Mouse (Mus musculus) brain, embryonic 14.5 days (tissue): ENCODE measurements around the gene Pknox2.

ENCODE experiments used
- CTCF ChIP-seq: fragments of 200-500 bp; IDR thresholded peaks from 2 replicates; pipeline ENCODE4 v1.5.1; 2012; ENCODE audit warnings: inconsistent platforms, mild to moderate bottlenecking, moderate library complexity, borderline replicate concordance; ENCODE audit not compliant: insufficient read depth, insufficient read length; ENCODE audit errors: extremely low read depth
- POLR2A ChIP-seq: fragments of 200-500 bp; IDR thresholded peaks from 2 replicates; pipeline ENCODE4 v1.6.1; 2012; ENCODE audit warnings: mild to moderate bottlenecking, inconsistent platforms, borderline replicate concordance; ENCODE audit not compliant: poor library complexity, insufficient read depth, insufficient read length, severe bottlenecking; ENCODE audit errors: extremely low read depth

DNA sequence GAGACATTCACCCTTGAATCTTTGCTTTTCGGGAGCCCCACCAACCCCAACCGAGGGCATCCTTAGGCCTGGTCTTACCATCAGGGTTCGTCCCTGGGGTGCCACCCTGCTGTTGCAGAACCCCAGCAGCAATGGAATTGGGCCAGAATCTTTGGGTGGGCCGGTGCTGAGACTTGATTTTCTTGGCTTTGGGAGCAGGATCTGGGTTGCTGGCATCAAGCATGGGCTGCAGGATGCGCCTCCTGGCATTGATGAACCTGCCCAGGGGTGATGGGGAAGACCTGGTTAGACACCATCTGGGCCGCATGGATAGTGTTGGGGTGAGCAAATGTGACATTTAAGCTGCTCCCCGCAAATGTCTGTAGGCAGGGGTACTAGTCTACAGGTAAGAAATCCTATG, 253.0 kb downstream of the Pknox2 start:
- no peak for TF ChIP-seq CTCF
- no peak for TF ChIP-seq POLR2A
